Mouse (Mus musculus) 3T3-L1 (cell line): ENCODE results near the gene Smarcc1.
A peak's percentile ranks its signal among the peaks of the same experiment; 100 is the strongest.
"Not testable (repeated sequence)": the region's sequence is repeated elsewhere in the genome, so short reads cannot be mapped to it uniquely, and the experiment has no call there.

Experiments used
- DNase-seq: peaks from one replicate; pipeline ENCODE4 v3.0.0-alpha.2; 2015; ENCODE audit warnings: low read depth, low spot score

Smarcc1 gene

GRCm38 (mm10) chr9:110116977-110117778 lies at the start of gene Smarcc1:
Gene Smarcc1 (plus strand): TSS chr9:110117708.
- peak; percentile 85 for DNase-seq

GRCm38 (mm10) chr9:110068745-110069144 lies 48.8 kb upstream of the Smarcc1 start:
- DNase-seq = no peak

GRCm38 (mm10) chr9:110070358-110070757 lies 47.1 kb upstream of the Smarcc1 start:
- DNase-seq = peak; percentile 49

GRCm38 (mm10) chr9:110071011-110071410 lies 46.5 kb upstream of the Smarcc1 start:
- peak; percentile 52 for DNase-seq

GRCm38 (mm10) chr9:110071843-110072242 lies 45.7 kb upstream of the Smarcc1 start:
- DNase-seq = peak; percentile 82

- DNase-seq = not testable (repeated sequence)
Measured at GRCm38 (mm10) chr9:110076468-110076867, 41.0 kb upstream of the Smarcc1 start.

- DNase-seq = no peak
Measured at GRCm38 (mm10) chr9:110081066-110081465, 36.4 kb upstream of the Smarcc1 start.

GRCm38 (mm10) chr9:110084201-110084964 lies 33.1 kb upstream of the Smarcc1 start:
- DNase-seq = peak; percentile 63

GRCm38 (mm10) chr9:110085693-110086092 lies 31.8 kb upstream of the Smarcc1 start:
- no peak for DNase-seq

- no peak for DNase-seq
Measured at GRCm38 (mm10) chr9:110093303-110093702, 24.2 kb upstream of the Smarcc1 start.

GRCm38 (mm10) chr9:110094761-110095160 lies 22.7 kb upstream of the Smarcc1 start:
- DNase-seq = no peak

- DNase-seq = no peak
Measured at GRCm38 (mm10) chr9:110097791-110098190, 19.7 kb upstream of the Smarcc1 start.

- peak; percentile 89 for DNase-seq
Measured at GRCm38 (mm10) chr9:110100627-110101600, 16.6 kb upstream of the Smarcc1 start.

- peak; percentile 49 for DNase-seq
Measured at GRCm38 (mm10) chr9:110116353-110116976, 1.0 kb upstream of the Smarcc1 start.

GRCm38 (mm10) chr9:110117779-110118139 lies 251 bp downstream of the Smarcc1 start, which contains the start of gene Dhx30:
Gene Dhx30 (minus strand): TSS chr9:110117830.
- DNase-seq = no peak

GRCm38 (mm10) chr9:110118249-110118648 lies 741 bp downstream of the Smarcc1 start:
- no peak for DNase-seq

GRCm38 (mm10) chr9:110121424-110121823 lies 3.9 kb downstream of the Smarcc1 start:
- DNase-seq = no peak

- no peak for DNase-seq
Measured at GRCm38 (mm10) chr9:110123322-110123721, 5.8 kb downstream of the Smarcc1 start.

- peak; percentile 9 for DNase-seq
Measured at GRCm38 (mm10) chr9:110124008-110124540, 6.6 kb downstream of the Smarcc1 start.

GRCm38 (mm10) chr9:110130896-110131524 lies 13.5 kb downstream of the Smarcc1 start:
- peak; percentile 34 for DNase-seq
